Mouse (Mus musculus) ES-Bruce4 (cell line): Measurements from ENCODE around the gene Cd47.

ENCODE experiments used
- CTCF ChIP-seq: IDR thresholded peaks from one replicate; pipeline ENCODE4 v1.8.1; 2011; ENCODE audit warnings: low read depth, low read length
- EP300 ChIP-seq: IDR thresholded peaks from 2 replicates; pipeline ENCODE4 v1.6.1; 2011; ENCODE audit warnings: low read depth, low read length; ENCODE audit not compliant: insufficient read depth

DNA sequence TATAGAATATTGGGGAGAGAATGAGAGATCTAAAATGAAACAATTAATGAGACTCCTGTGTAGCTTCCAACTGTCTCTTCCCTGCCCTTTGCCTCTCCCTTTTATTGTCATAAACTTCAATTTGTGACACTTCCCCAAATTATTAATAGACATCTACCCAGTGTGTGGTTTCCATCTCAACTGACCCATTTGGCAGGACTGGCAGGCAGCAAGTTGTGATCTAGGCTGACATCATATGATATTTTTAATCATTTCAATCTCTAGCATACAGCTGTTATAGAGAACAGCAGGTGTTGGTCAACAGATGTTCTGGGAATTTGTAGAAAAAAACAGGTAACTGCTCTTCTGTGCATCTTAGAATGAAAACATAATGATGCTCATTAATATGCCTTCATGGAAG lies 17.0 kb upstream of the Cd47 start:
- TF ChIP-seq CTCF (no peak), EP300 (no peak)
